Mouse (Mus musculus) kidney, embryonic 14.5 days (tissue): Measurements from ENCODE around the gene Npas3. TPM values are rescaled to one million over a fixed set of nuclear protein-coding genes. Genes with fewer than 3 reads are reported as not detected.

Source experiments
- ATAC-seq: fragments of 200-750 bp; cut with Nextera tagmentation; 2 replicates; pipeline ENCODE4 v1.8.0; 2017; ENCODE audit warnings: moderate number of reproducible peaks, mild to moderate bottlenecking, moderate TSS enrichment, moderate library complexity; ENCODE audit not compliant: low FRiP score, low TSS enrichment
- H3K27ac ChIP-seq: fragments of 300-500 bp; sonication (generic); 2 replicates; pipeline ENCODE4 v1.5.1; 2014; ENCODE audit warnings: low read depth, mild to moderate bottlenecking, low read length, moderate library complexity, mixed read lengths
- H3K27me3 ChIP-seq: fragments of 300-500 bp; sonication (generic); 2 replicates; pipeline ENCODE4 v1.6.1; 2014; ENCODE audit warnings: mild to moderate bottlenecking, low read length; ENCODE audit not compliant: control insufficient read depth, insufficient read depth
- H3K36me3 ChIP-seq: fragments of 300-500 bp; sonication (generic); 2 replicates; pipeline ENCODE4 v1.6.1; 2014; ENCODE audit warnings: low read length, mixed read lengths; ENCODE audit not compliant: control insufficient read depth, insufficient read depth
- H3K4me1 ChIP-seq: fragments of 300-500 bp; sonication (generic); 2 replicates; pipeline ENCODE4 v1.6.1; 2014; ENCODE audit warnings: low read length, mixed read lengths; ENCODE audit not compliant: control insufficient read depth, insufficient read depth
- H3K4me2 ChIP-seq: fragments of 300-500 bp; sonication (generic); replicated peaks from 2 replicates; pipeline ENCODE4 v1.6.1; 2014; ENCODE audit warnings: low read depth, mild to moderate bottlenecking, low read length
- H3K4me3 ChIP-seq: fragments of 300-500 bp; sonication (generic); 2 replicates; pipeline ENCODE4 v1.5.1; 2014; ENCODE audit warnings: mild to moderate bottlenecking, low read length
- H3K9ac ChIP-seq: fragments of 300-500 bp; sonication (generic); 2 replicates; pipeline ENCODE4 v1.6.1; 2014; ENCODE audit warnings: low read depth, mild to moderate bottlenecking, low read length, moderate library complexity
- H3K9me3 ChIP-seq: fragments of 300-500 bp; sonication (generic); 2 replicates; pipeline ENCODE4 v1.6.1; 2016; ENCODE audit warnings: low read length; ENCODE audit not compliant: control insufficient read depth
- WGBS: fragments of 180-500 bp; shearing (Covaris S2); extraction: QIAGEN DNeasy Blood & Tissue Kit; methylation state at CpG from one replicate; pipeline ENCODE4 v1.1.7; 2014; 5-methylcytosine and 5-hydroxymethylcytosine counted together
- polyA plus RNA-seq: library from polyadenylated mRNA; unstranded; fragments of >200 nt; fragmentation: Nextera tagmentation; extraction: Ambion mirVana; gene quantifications from 2 replicates; pipeline ENCODE4 v1.2.1, GENCODE M21; 2014

The Npas3 gene
- polyA plus RNA-seq, 1 experiment from 2014 or later, result 3.2 TPM

GRCm38 (mm10) chr12:54015304-54015703, 766.8 kb downstream of the Npas3 start:
- no peaks in the 10 kb centered on the region for H3K36me3 ChIP-seq
- H3K27ac ChIP-seq, result no peak overlapping the region
- H3K4me3 ChIP-seq, result no peak overlapping the region
- H3K9ac ChIP-seq, result no peak overlapping the region
- H3K4me1 ChIP-seq, result no peaks in the 10 kb centered on the region
- H3K9me3 ChIP-seq, result no peaks in the 10 kb centered on the region
- H3K27me3 ChIP-seq, result no peaks in the 10 kb centered on the region
- ATAC-seq, result no peak
- no peak overlapping the region for H3K4me2 ChIP-seq

GRCm38 (mm10) chr12:54017949-54018348, 769.5 kb downstream of the Npas3 start:
- H3K36me3 ChIP-seq, result no peaks in the 10 kb centered on the region
- no peaks in the 10 kb centered on the region for H3K27me3 ChIP-seq
- no peak overlapping the region for H3K4me3 ChIP-seq
- ATAC-seq, result no peak
- 89% methylated on average over 8 of the region's 8 CpGs for WGBS
- no peaks in the 10 kb centered on the region for H3K9me3 ChIP-seq
- H3K4me1 ChIP-seq, result no peaks in the 10 kb centered on the region
- no peak overlapping the region for H3K4me2 ChIP-seq
- H3K27ac ChIP-seq, result no peak overlapping the region
- H3K9ac ChIP-seq, result no peak overlapping the region

- Histone ChIP-seq H3K36me3 (no peaks in the 10 kb centered on the region), H3K27ac (no peak overlapping the region), H3K9ac (no peak overlapping the region), H3K4me3 (no peak overlapping the region), H3K4me1 (no peaks in the 10 kb centered on the region), H3K4me2 (no peak overlapping the region), H3K9me3 (no peaks in the 10 kb centered on the region), H3K27me3 (no peaks in the 10 kb centered on the region)
- no peak for ATAC-seq
- 92% methylated on average over 8 of the region's 8 CpGs for WGBS
These were observed 771.5 kb downstream of the Npas3 start for GRCm38 (mm10) chr12:54019979-54020378.

- H3K4me3 ChIP-seq, result no peak overlapping the region
- no peaks in the 10 kb centered on the region for H3K27me3 ChIP-seq
- H3K27ac ChIP-seq, result no peak overlapping the region
- 27% methylated on average over 8 of the region's 8 CpGs for WGBS
- H3K4me2 ChIP-seq, result no peak overlapping the region
- H3K9me3 ChIP-seq, result no peaks in the 10 kb centered on the region
- no peaks in the 10 kb centered on the region for H3K36me3 ChIP-seq
- H3K9ac ChIP-seq, result no peak overlapping the region
- 0 out of 2 replicates have a peak, but pooled peaks have one; percentile 39 for ATAC-seq
- peaks cover 4% of the 10 kb centered on the region; the same call in 1 of the 2 replicates for H3K4me1 ChIP-seq
These were observed 786.3 kb downstream of the Npas3 start for GRCm38 (mm10) chr12:54034666-54035346.

- Histone ChIP-seq H3K4me1 (peaks cover 4% of the 10 kb centered on the region; the same call in 1 of the 2 replicates), H3K4me3 (no peak overlapping the region), H3K27ac (no peak overlapping the region), H3K4me2 (no peak overlapping the region), H3K9me3 (no peaks in the 10 kb centered on the region), H3K27me3 (no peaks in the 10 kb centered on the region), H3K36me3 (no peaks in the 10 kb centered on the region), H3K9ac (no peak overlapping the region)
- 94% methylated on average over 3 of the region's 3 CpGs for WGBS
- ATAC-seq, result no peak
These were observed 789.1 kb downstream of the Npas3 start for GRCm38 (mm10) chr12:54037602-54038001.

GRCm38 (mm10) chr12:54042996-54043544, 794.6 kb downstream of the Npas3 start:
- no peak overlapping the region for H3K9ac ChIP-seq
- 39% methylated on average over 9 of the region's 9 CpGs for WGBS
- H3K4me3 ChIP-seq, result no peak overlapping the region
- H3K36me3 ChIP-seq, result no peaks in the 10 kb centered on the region
- no peaks in the 10 kb centered on the region for H3K9me3 ChIP-seq
- H3K27ac ChIP-seq, result no peak overlapping the region
- ATAC-seq, result peak; percentile 66; the same call in 1 of the 2 replicates
- H3K27me3 ChIP-seq, result no peaks in the 10 kb centered on the region
- H3K4me1 ChIP-seq, result no peaks in the 10 kb centered on the region
- no peak overlapping the region for H3K4me2 ChIP-seq

GRCm38 (mm10) chr12:54044606-54045334, 796.3 kb downstream of the Npas3 start:
- Histone ChIP-seq H3K4me3 (no peak overlapping the region), H3K9ac (no peak overlapping the region), H3K27ac (no peak overlapping the region), H3K4me1 (no peaks in the 10 kb centered on the region), H3K36me3 (no peaks in the 10 kb centered on the region), H3K4me2 (no peak overlapping the region), H3K9me3 (no peaks in the 10 kb centered on the region), H3K27me3 (no peaks in the 10 kb centered on the region)
- WGBS, result 63% methylated on average over 15 of the region's 15 CpGs
- ATAC-seq, result no peak

GRCm38 (mm10) chr12:54045360-54045759, 796.9 kb downstream of the Npas3 start:
- Histone ChIP-seq H3K4me3 (no peak overlapping the region), H3K27ac (no peak overlapping the region), H3K4me2 (no peak overlapping the region), H3K9me3 (no peaks in the 10 kb centered on the region), H3K9ac (no peak overlapping the region), H3K4me1 (no peaks in the 10 kb centered on the region), H3K27me3 (no peaks in the 10 kb centered on the region), H3K36me3 (no peaks in the 10 kb centered on the region)
- WGBS, result 25% methylated on average over 4 of the region's 4 CpGs
- no peak for ATAC-seq

GRCm38 (mm10) chr12:54046824-54047223, 798.3 kb downstream of the Npas3 start:
- Histone ChIP-seq H3K4me2 (no peak overlapping the region), H3K9me3 (no peaks in the 10 kb centered on the region), H3K27me3 (no peaks in the 10 kb centered on the region), H3K4me3 (no peak overlapping the region), H3K36me3 (no peaks in the 10 kb centered on the region), H3K9ac (no peak overlapping the region), H3K27ac (no peak overlapping the region), H3K4me1 (no peaks in the 10 kb centered on the region)
- ATAC-seq, result no peak
- 78% methylated on average over 6 of the region's 6 CpGs for WGBS
